Mouse (Mus musculus) right cerebral cortex, postnatal 10 days (tissue): Measurements from ENCODE around the gene Myo1h.

Source experiments
- DNase-seq, 2 experiments: peaks; one replicate each; pipeline ENCODE4 v3.0.0; 2021; ENCODE audit warnings: low spot score in 2 of 2

The Myo1h gene

GRCm38 (mm10) chr5:114296693-114297631 is 8.0 kb downstream of the Myo1h start:
- no peak for DNase-seq

- DNase-seq = peak; percentile 43 to 51
These were observed 9.4 kb downstream of the Myo1h start for GRCm38 (mm10) chr5:114298212-114298894.

- DNase-seq = no peak
These were observed 10.3 kb downstream of the Myo1h start for GRCm38 (mm10) chr5:114299156-114299855.

GRCm38 (mm10) chr5:114299883-114300610 is 11.1 kb downstream of the Myo1h start:
- no peak for DNase-seq

GRCm38 (mm10) chr5:114303166-114303565 is 14.2 kb downstream of the Myo1h start:
- DNase-seq = no peak

- DNase-seq = no peak
These were observed 17.5 kb downstream of the Myo1h start for GRCm38 (mm10) chr5:114306496-114306895.

GRCm38 (mm10) chr5:114308765-114309679 is 20.1 kb downstream of the Myo1h start:
- DNase-seq = no peak

- no peak for DNase-seq
These were observed 20.7 kb downstream of the Myo1h start for GRCm38 (mm10) chr5:114309680-114310036.

- no peak for DNase-seq
These were observed 34.3 kb downstream of the Myo1h start for GRCm38 (mm10) chr5:114323105-114323790.

- DNase-seq = peak; percentile 49 to 59
These were observed 35.0 kb downstream of the Myo1h start for GRCm38 (mm10) chr5:114323791-114324507.

- no peak for DNase-seq
These were observed 54.0 kb downstream of the Myo1h start for GRCm38 (mm10) chr5:114342996-114343395.

- DNase-seq = no peak
These were observed 54.6 kb downstream of the Myo1h start for GRCm38 (mm10) chr5:114343612-114344011.

- no peak for DNase-seq
These were observed 56.6 kb downstream of the Myo1h start for GRCm38 (mm10) chr5:114345538-114345937.

GRCm38 (mm10) chr5:114347005-114347404 is 58.0 kb downstream of the Myo1h start:
- no peak for DNase-seq

GRCm38 (mm10) chr5:114351490-114351889 is 62.5 kb downstream of the Myo1h start:
- DNase-seq = no peak

GRCm38 (mm10) chr5:114356250-114356935 is 67.4 kb downstream of the Myo1h start:
- DNase-seq = peak; percentile 78 to 83

- DNase-seq = peak; percentile 63 to 83
These were observed 68.2 kb downstream of the Myo1h start for GRCm38 (mm10) chr5:114356936-114357751.

GRCm38 (mm10) chr5:114358833-114359232 is 69.9 kb downstream of the Myo1h start:
- peak; percentile 60 to 78 for DNase-seq
